Mouse (Mus musculus) lung, adult 2 months (tissue): ENCODE results near the gene Gm20388. TPM values are rescaled to one million over a fixed set of nuclear protein-coding genes. Genes with fewer than 3 reads are reported as not detected.

Experiments used
- DNase-seq: peaks from one replicate; pipeline ENCODE4 v3.0.0; 2022
- H3K4me1 ChIP-seq: fragments of 200-500 bp; 2 replicates; pipeline ENCODE4 v1.6.1; 2011; ENCODE audit warnings: low read length; ENCODE audit not compliant: control insufficient read depth, insufficient read depth
- H3K4me3 ChIP-seq: fragments of 200-500 bp; replicated peaks from 2 replicates; pipeline ENCODE3; 2011; ENCODE audit warnings: low read depth, mild to moderate bottlenecking, control low read depth, low read length; ENCODE audit errors: extremely low read depth
- CTCF ChIP-seq: fragments of 200-500 bp; IDR thresholded peaks from 2 replicates; pipeline ENCODE4 v1.5.1; 2011; ENCODE audit warnings: mild to moderate bottlenecking, low read length, control low read depth; ENCODE audit not compliant: insufficient read depth
- POLR2A ChIP-seq: fragments of 200-500 bp; IDR thresholded peaks from 2 replicates; pipeline ENCODE4 v1.6.1; 2011; ENCODE audit warnings: low read depth, mild to moderate bottlenecking, control low read depth, low read length, borderline replicate concordance; ENCODE audit errors: extremely low read depth
- WGBS: fragments of 180-500 bp; shearing (Covaris S2); methylation state at CpG from one replicate; pipeline ENCODE4 v1.1.7; 2018; 5-methylcytosine and 5-hydroxymethylcytosine counted together
- polyA plus RNA-seq: library from polyadenylated mRNA; depleted of rRNA; stranded (reverse); fragments of >200 nt; gene quantifications from 2 replicates; pipeline ENCODE4 v1.2.3, GENCODE M21; 2012; rRNA removed

Gm20388 gene
- polyA plus RNA-seq, 1 experiment = 67.8 TPM

GRCm38 (mm10) chr8:124386225-124386899, 4475.7 kb downstream of the Gm20388 start:
- 83% methylated on average over 23 of the region's 23 CpGs for WGBS
- no peak for DNase-seq
- Histone ChIP-seq H3K4me1 (no peaks in the 10 kb centered on the region), H3K4me3 (no peak overlapping the region)
- TF ChIP-seq CTCF (no peak), POLR2A (no peak)

GRCm38 (mm10) chr8:124389495-124389894, 4478.9 kb downstream of the Gm20388 start:
- WGBS = 85% methylated on average over 11 of the region's 11 CpGs

GRCm38 (mm10) chr8:124391191-124391590, 4480.6 kb downstream of the Gm20388 start:
- no peak for TF ChIP-seq CTCF
- TF ChIP-seq POLR2A = no peak
- Histone ChIP-seq H3K4me1 (no peaks in the 10 kb centered on the region), H3K4me3 (no peak overlapping the region)
- DNase-seq = no peak
- 78% methylated on average over 7 of the region's 7 CpGs for WGBS

More at GRCm38 (mm10) chr8:124389495-124389894, 4478.9 kb downstream of the Gm20388 start:
- no peak overlapping the region for H3K4me3 ChIP-seq
- no peaks in the 10 kb centered on the region for H3K4me1 ChIP-seq
- no peak for DNase-seq
- TF ChIP-seq CTCF (no peak), POLR2A (no peak)

GRCm38 (mm10) chr8:124392271-124393012, 4481.8 kb downstream of the Gm20388 start:
- H3K4me1 ChIP-seq = no peaks in the 10 kb centered on the region
- WGBS = 60% methylated on average over 10 of the region's 10 CpGs
- H3K4me3 ChIP-seq = no peak overlapping the region
- no peak for DNase-seq
- TF ChIP-seq POLR2A (no peak), CTCF (no peak)

GRCm38 (mm10) chr8:124393013-124393412, 4482.4 kb downstream of the Gm20388 start:
- no peak for TF ChIP-seq POLR2A
- no peak for TF ChIP-seq CTCF
- WGBS = 79% methylated on average over 5 of the region's 5 CpGs
- DNase-seq = no peak
- H3K4me3 ChIP-seq = no peak overlapping the region
- no peaks in the 10 kb centered on the region for H3K4me1 ChIP-seq

GRCm38 (mm10) chr8:124393927-124394326, 4483.3 kb downstream of the Gm20388 start:
- DNase-seq = no peak
- Histone ChIP-seq H3K4me1 (no peaks in the 10 kb centered on the region), H3K4me3 (no peak overlapping the region)
- TF ChIP-seq POLR2A = no peak
- no peak for TF ChIP-seq CTCF
- 83% methylated on average over 4 of the region's 4 CpGs for WGBS

- Histone ChIP-seq H3K4me3 (no peak overlapping the region), H3K4me1 (no peaks in the 10 kb centered on the region)
- TF ChIP-seq POLR2A (no peak), CTCF (no peak)
- WGBS = 69% methylated on average over 7 of the region's 7 CpGs
- DNase-seq = no peak
Observed at GRCm38 (mm10) chr8:124394951-124395350, 4484.3 kb downstream of the Gm20388 start.

Other genes starting within 250 kb of the Gm20388 start
- gene Wfdc1, start 244.5 kb upstream of the Gm20388 start, polyA plus RNA-seq = 122 and 130 TPM in 2 replicates
- gene Atp2c2, start 210.8 kb upstream of the Gm20388 start, polyA plus RNA-seq = 5.4 and 7.2 TPM in 2 replicates
- 10.2 and 10.8 TPM in 2 replicates for gene Tldc1, start 132.4 kb upstream of the Gm20388 start, polyA plus RNA-seq
- 155 and 180 TPM in 2 replicates for gene Cotl1, start 70.3 kb upstream of the Gm20388 start, polyA plus RNA-seq
- gene Klhl36, start 48.6 kb upstream of the Gm20388 start, polyA plus RNA-seq = 28.9 and 47.8 TPM in 2 replicates
- gene Usp10, start 481 bp upstream of the Gm20388 start, polyA plus RNA-seq = 70.9 and 78.1 TPM in 2 replicates
- gene Crispld2, start 81.6 kb downstream of the Gm20388 start, polyA plus RNA-seq = 66.9 and 71.0 TPM in 2 replicates
- gene Zdhhc7, start 190.6 kb downstream of the Gm20388 start, polyA plus RNA-seq = 64.9 and 78.0 TPM in 2 replicates
- 46.1 and 72.9 TPM in 2 replicates for gene 6430548M08Rik, start 203.3 kb downstream of the Gm20388 start, polyA plus RNA-seq